Mouse (Mus musculus) ovary, postnatal 36 days (tissue): ENCODE results near the gene Gcgr.
"Not testable (repeated sequence)": the region's sequence is repeated elsewhere in the genome, so short reads cannot be mapped to it uniquely, and the experiment has no call there.

Experiments used
- DNase-seq: peaks from one replicate; pipeline ENCODE4 v3.0.0; 2022; ENCODE audit warnings: low spot score, mixed read lengths

Gcgr gene

DNA sequence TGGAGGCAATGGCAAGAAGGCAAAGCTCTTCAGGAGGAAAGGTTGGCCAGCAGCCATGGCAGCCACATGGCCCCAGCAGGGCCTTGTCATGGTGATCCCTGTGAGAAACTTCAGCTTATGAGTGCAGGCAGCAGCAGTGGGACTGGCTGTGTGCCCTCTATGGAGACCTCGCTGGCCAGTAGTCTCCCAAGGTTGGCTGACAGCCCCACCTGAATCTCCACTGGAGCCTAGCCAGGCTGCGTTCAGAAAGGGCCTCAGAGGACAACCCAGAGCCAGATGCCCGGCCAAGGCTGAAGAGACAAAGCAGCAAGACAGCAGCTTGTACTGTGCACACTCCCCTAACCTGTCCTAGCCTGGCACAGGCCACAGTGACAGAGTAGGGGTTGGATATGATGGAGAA is 8.0 kb downstream of the Gcgr start:
- DNase-seq = peak; percentile 52

DNA sequence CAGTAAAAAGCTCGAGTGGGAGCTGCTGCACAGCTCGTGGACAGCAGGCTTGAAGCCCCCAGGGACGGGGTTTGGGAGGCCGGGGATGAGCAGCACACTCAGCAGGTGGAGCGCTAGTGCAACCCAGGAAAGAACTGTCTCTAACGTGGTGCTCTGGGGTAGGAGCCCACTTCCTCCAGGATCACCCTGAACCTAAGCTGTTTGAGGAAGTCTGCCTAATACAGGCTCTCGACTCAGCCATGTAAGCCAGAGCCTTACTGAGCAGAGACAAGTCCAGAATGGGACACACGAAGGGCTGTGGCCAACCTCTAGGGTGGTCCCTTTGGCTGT is 8.4 kb downstream of the Gcgr start:
- DNase-seq = no peak

DNA sequence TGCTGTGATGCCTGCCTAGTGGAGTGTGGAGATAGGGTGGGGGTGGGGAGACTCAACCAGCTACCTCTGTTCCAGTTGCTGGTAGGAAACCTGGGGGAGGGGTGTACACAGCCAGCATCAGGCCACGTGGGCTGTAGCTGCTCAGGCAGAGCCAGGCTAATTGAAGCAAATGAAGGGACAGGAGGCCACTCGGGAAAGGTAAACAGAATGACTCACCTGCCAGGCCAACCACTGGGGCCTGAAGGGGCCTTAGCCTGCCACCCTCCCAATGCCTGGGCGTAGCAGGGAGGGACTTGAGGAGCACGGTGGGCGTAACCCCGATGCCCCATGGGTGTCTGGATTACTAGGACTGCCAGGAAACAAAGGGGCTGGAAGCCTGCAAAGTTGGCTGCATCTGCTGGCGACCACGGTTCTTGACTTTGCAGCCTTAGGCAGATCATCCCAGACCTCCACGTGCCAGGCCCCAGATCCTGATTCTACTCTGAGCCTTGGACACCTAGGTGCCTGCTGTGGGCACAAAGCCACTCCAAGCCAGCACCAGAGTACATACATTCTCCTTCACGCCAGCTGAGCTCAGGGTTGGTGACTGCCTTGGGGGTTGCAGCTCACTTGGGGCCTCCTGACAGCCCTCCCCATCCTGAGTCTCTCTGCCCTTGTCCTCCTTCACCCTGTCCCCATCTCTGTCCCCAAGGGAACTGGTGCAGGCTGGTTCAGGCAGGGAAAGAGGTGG is 9.0 kb downstream of the Gcgr start:
- no peak for DNase-seq

DNA sequence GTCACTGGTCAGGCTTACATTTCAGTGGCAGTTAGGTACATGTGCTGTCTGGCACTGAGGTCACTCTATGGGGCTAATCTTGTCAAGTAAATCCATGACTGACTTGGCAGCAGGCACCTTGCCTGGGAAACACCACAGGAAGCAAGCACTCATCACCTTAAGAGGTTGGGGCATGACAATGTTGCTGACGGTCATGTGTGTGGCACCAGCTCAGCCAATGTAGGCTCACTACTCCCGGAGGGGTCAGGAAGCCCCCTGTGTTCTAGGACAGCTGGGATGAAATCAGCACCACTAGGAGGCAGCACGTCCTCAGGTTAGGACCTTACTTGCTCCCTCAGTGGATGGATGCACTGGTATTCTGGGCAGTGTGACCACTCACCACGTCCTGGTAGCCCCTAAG is 11.4 kb downstream of the Gcgr start:
- DNase-seq = no peak

DNA sequence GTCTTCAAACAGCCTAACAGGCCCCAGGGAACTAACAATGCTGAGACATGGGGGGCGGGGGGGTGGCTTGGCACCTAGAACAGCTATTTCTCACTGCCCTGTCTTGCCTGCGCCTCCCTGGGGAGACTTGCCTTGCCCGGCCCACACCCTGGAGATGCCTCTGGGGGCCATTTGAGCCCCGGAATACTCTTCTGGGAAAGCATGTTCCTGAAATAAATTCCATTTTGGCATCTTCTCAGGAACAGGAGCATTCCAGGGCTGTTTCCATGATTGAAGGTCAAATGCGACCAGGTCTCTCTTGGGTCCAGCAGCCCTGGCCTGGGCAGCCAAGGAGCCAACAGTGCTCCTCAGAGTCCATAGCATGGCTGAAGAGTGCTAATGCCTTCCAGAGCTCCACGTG is 11.9 kb downstream of the Gcgr start:
- DNase-seq = no peak

DNA sequence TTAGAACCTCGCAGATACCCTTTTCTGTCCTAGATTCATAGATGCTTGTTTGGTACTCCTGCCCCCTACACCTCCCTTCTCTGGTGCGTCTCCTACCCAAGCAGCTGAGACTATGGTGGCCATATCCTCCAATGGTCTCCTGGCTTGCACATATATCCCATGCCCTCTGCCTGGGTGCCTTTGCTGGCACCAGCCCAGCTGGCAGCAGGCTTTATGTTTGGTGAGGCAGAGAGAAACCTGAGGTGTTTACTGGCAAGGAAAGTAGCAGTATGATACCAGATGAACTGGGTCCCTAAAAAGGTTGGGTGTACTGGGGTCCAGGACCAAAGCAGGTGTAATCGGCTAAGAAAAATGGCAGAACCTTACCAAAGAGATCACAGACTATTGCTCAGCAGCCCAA is 15.5 kb downstream of the Gcgr start:
- no peak for DNase-seq

DNA sequence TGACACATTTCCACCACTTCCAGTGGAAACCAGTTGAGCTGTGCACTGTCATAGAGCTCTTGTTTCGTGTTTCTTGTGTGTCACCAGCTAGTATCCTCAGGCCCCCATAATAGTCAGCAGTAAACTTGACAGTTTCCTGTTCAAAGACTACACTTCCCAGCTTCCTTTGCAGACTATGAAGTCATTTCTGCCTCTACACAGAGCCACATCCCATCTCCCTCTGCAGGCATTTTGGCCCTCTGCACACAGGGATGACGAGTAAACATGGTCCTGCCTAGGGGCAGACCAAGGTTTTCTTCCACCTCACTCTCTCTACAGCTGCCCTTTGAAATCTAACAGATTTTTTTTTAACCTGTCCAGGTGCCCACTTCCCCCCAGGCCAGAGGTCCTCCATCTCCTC is 17.0 kb downstream of the Gcgr start:
- DNase-seq = no peak

DNA sequence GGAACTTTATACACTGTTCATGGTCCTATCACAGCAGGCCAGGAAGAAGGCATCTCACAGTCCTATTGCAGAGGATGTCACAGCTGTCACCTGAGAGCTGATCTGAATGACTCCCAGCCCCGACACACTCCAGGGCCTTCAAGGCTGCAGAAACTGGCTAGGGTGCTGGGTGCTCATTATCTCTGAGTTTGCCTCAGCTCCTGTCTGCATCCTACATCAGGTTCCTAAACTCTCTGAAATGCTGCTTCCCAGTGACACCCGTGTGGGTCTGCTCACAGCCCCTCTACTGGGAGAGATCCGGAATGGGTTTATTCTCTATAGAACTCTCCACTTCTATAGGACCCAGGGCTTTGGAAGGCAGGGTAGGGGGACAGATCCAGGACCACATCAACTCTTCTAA is 17.7 kb downstream of the Gcgr start:
- no peak for DNase-seq

DNA sequence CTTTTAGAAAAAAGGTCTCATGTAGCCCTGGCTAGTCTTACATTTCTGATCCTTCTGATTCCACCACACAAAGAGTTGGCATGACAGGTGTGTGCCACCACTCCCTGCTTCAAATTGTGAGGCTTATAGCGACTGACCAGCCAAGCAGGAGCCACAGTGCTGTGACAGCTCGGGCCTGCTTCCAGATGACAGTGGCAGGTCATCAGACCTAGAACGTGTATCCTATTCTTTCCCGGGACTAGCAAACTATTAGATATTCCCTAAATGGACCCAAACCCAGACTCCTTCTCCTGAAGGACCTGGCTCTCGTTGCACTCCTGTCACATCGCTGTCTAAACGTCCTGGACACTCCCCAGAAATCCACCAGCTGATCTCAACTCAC is 18.3 kb downstream of the Gcgr start:
- DNase-seq = no peak

DNA sequence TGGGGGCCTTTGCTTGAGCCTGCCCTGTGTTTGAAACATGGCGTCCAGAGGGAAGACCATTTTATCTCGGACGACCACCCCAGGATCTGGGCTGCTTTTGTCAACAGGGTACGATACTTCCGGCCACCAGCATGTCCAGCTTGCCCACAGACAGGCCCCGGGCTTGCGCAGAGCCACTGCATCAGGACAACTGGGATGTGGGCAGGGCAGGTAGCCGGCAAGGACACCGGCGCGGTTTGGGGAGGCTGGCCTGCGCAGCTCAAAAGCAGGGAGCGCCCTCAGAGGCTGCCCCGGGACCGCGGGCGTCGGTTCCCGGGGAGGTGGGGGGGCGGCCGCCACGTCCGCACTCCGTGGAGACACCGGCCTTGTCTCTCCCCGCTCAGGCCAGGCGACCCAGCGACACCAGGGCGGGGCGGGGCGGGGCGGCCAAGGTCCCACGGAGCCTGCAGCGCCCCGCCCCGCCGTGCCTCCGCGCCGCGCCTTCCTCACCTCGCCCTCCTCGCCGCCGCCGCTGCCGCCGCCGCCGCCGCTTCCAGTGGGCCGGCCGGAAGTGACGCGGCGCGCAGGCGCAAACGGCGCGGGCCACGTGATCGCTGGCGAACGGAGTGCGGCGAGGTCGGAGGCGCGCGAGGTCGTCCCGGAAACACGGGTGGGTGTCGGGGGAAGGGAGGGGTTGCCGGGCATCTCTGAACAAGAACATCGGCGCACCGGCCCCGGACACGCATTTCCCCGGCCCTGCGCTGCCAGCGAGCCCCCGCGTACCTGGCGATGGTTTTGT is 18.9 kb downstream of the Gcgr start, which contains the start of gene Mcrip1:
Gene Mcrip1 (minus strand): TSS at position 560 of the 778 bp plus-strand sequence.
- peak; percentile 94 for DNase-seq

DNA sequence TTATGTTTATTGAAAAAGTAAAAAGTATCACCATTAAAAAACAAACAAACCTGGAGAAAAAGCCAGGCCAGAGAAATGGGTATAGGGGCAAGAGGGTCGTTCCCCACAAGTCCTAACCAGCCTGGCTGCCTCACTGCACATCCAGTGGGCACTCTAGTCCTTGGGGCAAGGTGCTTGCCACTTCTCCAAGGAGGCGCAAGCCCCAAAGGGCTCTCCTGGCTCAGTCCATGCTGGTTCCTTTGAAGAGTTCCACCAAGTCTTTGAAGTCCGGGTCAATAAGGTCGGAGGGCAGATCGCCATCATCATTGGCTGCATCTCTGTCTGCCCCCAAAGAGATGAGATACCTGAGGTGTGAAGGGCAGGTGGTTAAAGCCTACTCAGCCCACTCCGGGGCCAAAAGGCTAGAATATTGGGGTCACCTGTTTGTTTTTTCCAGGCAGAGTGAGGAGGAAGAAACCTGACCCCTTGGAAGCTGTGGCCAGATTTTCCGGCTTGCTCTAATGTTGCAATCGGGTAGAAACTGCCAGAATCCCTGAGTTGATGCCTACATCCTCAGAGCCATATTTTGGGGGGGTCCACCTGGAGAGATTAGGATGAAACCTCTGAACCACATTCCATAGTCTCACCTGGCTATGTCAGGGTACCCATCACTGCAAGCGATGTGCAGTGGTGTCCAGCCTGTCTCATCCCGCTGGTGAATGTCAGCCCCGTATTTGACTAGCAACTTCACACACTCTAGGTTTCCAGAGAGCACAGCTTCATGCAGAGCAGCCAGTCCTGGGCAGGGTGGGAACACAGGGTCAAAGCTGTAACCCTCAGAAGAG is 19.7 kb downstream of the Gcgr start:
- DNase-seq = no peak

DNA sequence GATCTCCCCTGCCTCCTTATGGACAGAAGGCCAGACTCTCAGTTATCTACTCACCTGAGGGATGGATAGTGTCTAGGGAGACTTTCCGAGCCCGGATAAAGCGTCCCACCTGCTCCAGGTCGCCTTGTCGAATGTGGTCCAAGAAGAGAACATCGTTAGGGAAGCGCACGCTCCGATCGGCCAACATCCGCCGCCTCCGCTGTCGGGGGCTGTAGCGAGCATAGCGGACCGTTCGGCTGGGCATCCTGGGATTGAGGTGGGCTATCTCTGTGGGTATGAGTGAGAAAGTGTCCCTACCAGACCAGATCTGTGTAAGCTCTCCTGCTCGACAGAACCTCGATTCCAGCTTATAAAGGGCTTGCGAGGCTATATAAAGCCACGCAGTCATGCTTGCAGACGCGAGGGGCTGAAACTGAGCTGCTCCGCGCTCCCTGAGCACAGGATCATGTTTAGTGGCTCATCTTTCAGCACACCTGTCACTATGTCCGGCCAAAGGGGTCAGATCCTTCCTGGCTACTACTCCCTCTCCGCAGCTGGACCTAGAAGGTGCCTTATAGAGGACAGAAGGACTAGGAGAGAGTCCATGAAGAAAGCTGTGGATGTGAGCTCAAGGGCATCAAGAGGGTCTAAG is 20.4 kb downstream of the Gcgr start, which contains the start of gene Ppp1r27:
Gene Ppp1r27 (minus strand): TSS at position 323 of the 631 bp plus-strand sequence.
- no peak for DNase-seq

DNA sequence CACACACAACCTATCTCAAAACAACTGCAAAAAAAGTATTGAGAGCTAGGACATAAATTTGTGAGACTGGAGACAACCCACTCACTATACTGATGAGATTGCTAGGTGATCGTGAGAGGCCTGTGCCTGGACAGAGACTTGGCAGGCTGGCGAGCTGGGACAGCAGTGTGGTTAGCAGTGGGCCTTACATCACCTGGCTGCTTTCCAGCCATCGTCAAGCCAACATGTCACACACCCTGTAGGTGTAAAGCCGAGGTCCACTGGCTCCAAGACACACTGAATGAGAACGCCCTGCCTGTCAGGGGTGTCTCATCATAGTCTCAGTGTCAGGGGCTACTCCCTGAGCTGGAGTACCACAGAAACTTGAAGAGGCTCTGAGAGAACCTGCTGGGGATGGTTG is 22.2 kb downstream of the Gcgr start:
- DNase-seq = no peak

DNA sequence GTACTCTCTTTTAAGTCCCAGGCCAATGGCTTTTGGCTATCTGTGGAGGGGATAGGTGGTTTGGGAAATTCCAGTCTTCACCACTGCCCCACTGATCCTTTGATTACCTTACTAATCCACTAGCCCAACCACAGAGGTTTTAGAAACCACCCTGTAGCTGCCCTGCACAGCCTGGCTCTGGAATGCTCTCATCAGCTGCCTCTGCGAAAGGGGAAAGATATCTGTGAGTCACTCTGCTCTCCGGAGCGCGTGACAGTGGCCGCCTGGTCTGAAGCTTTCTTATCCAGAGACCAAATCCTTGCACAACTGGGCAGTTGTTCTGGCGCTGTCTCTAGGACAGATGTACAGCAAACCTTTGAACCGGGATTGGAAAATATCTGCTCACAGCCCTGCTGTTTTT is 24.3 kb downstream of the Gcgr start:
- DNase-seq = no peak

DNA sequence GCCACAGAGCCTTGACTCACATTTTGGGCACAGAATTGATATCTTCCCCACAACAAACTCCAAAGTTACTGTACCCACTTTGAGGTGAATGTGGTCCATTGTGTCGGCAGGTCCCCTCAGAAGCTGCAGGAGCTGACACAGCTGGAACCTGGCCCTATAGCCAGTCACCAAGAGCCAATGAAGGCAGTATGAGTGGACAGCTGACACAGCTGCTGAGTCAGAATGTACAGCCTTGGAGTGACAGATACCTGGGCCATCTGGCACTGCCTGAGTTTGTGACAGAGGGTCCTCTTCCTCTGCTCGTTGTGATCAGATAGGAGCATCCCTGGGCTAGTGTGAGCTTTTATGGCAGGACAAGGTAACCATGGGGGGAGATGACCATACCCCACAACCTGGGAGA is 24.8 kb downstream of the Gcgr start:
- no peak for DNase-seq

DNA sequence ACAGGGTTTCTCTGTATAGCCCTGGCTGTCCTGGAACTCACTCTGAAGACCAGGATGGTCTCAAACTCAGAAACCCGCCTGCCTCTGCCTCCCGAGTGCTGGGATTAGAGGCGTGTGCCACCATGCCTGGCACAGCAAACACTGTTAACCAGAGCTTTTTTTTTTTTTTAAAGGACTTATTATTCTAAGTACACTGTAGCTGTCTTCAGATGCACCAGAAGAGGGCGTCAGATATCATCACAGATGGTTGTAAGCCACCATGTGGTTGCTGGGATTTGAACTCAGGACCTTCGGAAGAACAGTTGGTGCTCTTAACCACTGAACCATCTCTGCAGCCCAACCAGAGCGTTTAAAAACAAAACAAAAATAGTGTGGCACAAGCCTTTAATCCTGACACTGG is 28.3 kb downstream of the Gcgr start:
- not testable (repeated sequence) for DNase-seq

DNA sequence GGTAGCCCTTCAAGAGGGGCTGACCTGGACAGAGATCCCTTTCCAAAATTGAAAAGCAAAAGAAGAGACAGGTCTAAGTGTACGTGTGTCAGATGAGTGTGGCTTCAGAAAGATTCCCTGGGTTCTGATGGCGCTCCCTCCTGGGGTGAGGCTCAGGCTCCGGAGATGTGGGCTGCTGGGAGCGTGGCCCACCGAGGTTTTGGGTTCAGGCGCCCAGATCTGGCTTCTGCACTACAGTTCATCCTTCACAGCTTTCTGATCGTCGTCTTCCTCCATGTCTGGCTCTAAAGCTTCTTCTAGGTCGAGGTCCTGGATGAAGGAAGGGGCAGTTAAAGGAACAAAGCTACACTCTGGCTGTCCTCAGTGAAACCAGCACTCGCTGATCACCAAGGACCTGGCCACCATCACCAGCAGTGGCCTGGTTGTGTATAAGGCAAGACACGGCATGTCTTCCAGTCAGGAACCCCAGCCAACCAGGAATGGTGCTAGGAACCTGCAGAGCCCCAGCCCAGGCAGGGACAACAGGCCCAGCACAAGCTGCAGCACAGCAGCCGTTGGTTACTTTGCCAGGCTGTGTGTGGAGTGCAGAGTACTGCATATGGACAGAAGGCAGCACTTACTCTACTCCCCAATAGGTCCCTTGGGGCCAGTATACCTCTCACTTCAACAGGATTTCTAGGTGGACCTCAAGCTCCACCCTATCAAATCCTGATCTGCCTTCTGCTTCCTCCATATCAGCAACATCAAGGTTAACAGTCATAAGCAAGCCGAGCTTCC is 30.6 kb downstream of the Gcgr start:
- DNase-seq = no peak

DNA sequence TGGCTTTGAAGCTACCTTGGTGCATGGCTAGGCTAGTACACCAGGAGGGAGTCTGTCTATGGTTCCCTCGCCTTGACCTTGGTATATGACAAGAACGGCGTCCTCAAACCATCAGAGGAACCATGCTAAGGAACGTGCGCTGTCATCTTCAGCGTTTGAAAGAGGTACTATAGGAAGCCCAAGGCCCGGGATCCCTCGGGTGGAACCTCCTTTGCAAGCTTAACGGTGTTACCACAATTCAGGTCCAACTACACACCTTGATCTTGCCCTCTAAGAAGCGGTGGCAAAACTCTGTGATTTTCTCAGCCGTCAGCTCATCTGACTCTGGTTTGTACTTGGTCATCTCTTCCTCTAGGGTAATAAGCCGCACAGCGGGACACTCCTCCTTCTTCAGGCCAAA is 32.5 kb downstream of the Gcgr start:
- no peak for DNase-seq

DNA sequence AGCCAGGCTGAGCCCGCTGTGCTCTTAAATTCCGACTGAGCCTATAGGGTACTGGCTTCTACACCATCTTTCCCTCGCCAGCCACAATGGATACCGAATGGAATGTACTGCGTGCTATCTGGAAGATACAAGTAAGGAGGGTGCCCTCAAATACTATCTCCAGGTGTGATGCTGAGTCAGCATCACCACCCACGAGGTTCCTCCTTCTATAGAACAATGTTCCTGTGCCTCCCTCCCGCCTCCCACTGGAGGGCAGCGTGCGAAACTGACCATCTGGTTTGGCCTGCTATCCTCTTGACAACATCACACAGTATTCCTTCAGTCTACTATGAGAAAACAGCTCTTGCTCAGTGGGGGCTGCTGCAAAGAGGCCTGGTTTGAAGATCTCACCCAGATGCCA is 34.6 kb downstream of the Gcgr start:
- no peak for DNase-seq

DNA sequence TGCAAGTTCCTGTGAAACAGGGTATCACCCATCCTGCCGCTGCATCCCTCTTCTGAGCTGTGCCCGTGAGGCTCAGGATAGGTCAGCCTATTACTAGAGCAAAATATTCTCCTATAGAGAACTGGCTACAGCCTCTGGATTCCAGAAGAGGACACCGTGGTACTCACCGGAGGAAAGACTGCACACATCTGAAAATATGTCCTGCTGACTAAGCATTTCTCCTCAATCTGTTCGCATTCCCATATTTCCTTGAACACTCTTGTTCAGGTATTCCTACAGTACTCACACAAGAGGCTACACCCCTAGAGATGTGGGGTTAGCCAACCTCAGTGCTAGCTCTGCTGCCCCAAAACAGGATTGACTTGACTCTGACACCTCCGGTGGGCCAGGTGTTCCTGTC is 37.8 kb downstream of the Gcgr start:
- no peak for DNase-seq

DNA sequence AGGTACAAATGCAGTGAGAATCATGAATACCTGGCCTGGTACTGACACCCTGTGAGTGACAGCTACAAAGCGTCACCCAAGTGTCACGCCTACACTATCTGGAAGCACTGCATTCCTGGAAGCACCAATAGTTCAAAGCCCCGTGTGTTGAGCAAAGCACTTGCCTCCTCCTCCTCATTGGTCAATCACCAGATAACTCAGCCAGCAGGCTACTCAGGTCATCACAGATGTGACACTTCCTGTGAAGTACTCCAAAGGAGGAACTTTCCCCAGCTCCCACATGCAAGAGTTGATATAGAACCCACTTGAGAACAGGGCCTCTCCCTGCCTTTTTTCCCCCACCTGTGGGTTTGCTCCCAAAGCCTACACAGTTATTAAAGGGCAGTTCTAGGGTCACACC is 40.6 kb downstream of the Gcgr start:
- DNase-seq = no peak
